Mouse (Mus musculus) midbrain, embryonic 14.5 days (tissue): ENCODE measurements at regions not wholly inside any gene's neighbourhood (a gene's known extent, or its start where the extent isn't known, plus 50 kb on each side); places are given as distances from the start of the nearest gene placed in this dataset.
"Not testable (repeated sequence)": the region's sequence is repeated elsewhere in the genome, so short reads cannot be mapped to it uniquely, and the experiment has no call there.

Experiments
- ATAC-seq: fragments of 200-750 bp; cut with Nextera tagmentation; 2 replicates; pipeline ENCODE4 v1.8.0; 2017; ENCODE audit warnings: moderate number of reproducible peaks, moderate library complexity; ENCODE audit not compliant: low FRiP score, low TSS enrichment
- DNase-seq: peaks from one replicate; pipeline ENCODE4 v3.0.0-alpha.2; 2015
- H3K27ac ChIP-seq: fragments of 300-500 bp; sonication (generic); replicated peaks from 2 replicates; pipeline ENCODE4 v1.5.1; 2014; ENCODE audit warnings: mild to moderate bottlenecking, low read depth, low read length, moderate library complexity
- H3K27me3 ChIP-seq: fragments of 300-500 bp; sonication (generic); 2 replicates; pipeline ENCODE4 v1.6.1; 2014; ENCODE audit warnings: low read length, control low read depth, mixed read lengths; ENCODE audit not compliant: control insufficient read depth, insufficient read depth
- H3K36me3 ChIP-seq: fragments of 300-500 bp; sonication (generic); 2 replicates; pipeline ENCODE4 v1.6.1; 2014; ENCODE audit warnings: low read length, control low read depth; ENCODE audit not compliant: control insufficient read depth, insufficient read depth
- H3K4me1 ChIP-seq: fragments of 300-500 bp; sonication (generic); 2 replicates; pipeline ENCODE4 v1.6.1; 2014; ENCODE audit warnings: mild to moderate bottlenecking, antibody characterized with exemption, low read length, control low read depth; ENCODE audit not compliant: control insufficient read depth, insufficient read depth
- H3K4me2 ChIP-seq: fragments of 300-500 bp; sonication (generic); 2 replicates; pipeline ENCODE4 v1.6.1; 2014; ENCODE audit warnings: mild to moderate bottlenecking, low read length, moderate library complexity
- H3K4me3 ChIP-seq: fragments of 300-500 bp; sonication (generic); replicated peaks from 2 replicates; pipeline ENCODE4 v1.5.1; 2014; ENCODE audit warnings: low read depth, low read length
- H3K9ac ChIP-seq: fragments of 300-500 bp; sonication (generic); replicated peaks from 2 replicates; pipeline ENCODE4 v1.6.1; 2014; ENCODE audit warnings: mild to moderate bottlenecking, low read length, moderate library complexity
- H3K9me3 ChIP-seq: fragments of 300-500 bp; sonication (generic); 2 replicates; pipeline ENCODE4 v1.6.1; 2016; ENCODE audit warnings: low read length, control low read depth, mixed read lengths; ENCODE audit not compliant: control insufficient read depth
- WGBS: fragments of 180-500 bp; shearing (Covaris S2); extraction: QIAGEN DNeasy Blood & Tissue Kit; methylation state at CpG from one replicate; pipeline ENCODE4 v1.1.7; 2014; 5-methylcytosine and 5-hydroxymethylcytosine counted together

DNA sequence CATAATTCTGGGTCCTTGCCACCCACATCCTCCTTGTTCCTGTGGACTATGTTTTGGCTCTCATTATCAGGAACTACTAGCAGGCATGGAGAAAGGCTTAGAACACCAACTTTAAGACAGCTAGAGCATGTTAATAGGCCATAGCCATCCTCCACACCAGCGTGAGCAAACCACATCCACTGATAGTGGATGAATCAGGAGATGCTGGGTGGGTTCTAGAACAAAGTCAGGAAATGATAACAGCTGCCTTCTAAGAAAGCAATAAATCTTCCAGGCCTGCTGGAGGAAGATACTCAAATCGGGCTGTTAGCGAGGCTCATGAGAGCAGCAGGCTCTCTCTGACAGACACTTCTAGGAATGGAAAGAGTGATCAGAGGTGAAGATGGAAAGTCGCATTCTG lies 60.9 kb upstream of the Slc44a3 start:
- WGBS: 88% methylated on average over 4 of the region's 4 CpGs
- H3K4me3 ChIP-seq: no peak overlapping the region
- H3K27ac ChIP-seq: no peak overlapping the region
- no peak overlapping the region for H3K9ac ChIP-seq
- H3K4me2 ChIP-seq: no peak overlapping the region
- ATAC-seq: no peak
- H3K27me3 ChIP-seq: no peaks in the 10 kb centered on the region
- no peaks in the 10 kb centered on the region for H3K4me1 ChIP-seq
- no peaks in the 10 kb centered on the region for H3K9me3 ChIP-seq
- no peak for DNase-seq
- H3K36me3 ChIP-seq: no peaks in the 10 kb centered on the region

DNA sequence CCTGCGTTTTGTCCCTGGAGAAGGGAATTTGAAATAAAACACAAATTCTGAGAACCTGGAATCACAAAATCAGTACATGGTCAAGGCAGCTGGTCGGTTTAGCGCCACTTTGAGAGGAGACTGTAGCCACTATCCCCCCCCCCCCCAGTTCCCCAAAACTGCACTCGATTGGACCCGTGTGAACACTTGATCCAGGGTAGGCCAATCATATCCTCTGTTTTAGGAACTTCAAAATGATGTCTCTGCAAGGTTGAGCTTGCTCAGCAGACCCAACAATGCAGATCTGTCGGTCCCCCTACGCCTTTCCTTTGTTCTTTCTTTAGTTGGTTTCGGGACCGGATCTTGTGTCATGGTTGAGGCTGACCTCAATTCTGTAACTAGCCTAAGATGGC lies 57.3 kb upstream of the Slc44a3 start:
- no peaks in the 10 kb centered on the region for H3K27me3 ChIP-seq
- no peak overlapping the region for H3K27ac ChIP-seq
- no peaks in the 10 kb centered on the region for H3K9me3 ChIP-seq
- H3K4me1 ChIP-seq: no peaks in the 10 kb centered on the region
- no peaks in the 10 kb centered on the region for H3K36me3 ChIP-seq
- no peak overlapping the region for H3K9ac ChIP-seq
- ATAC-seq (no peak), DNase-seq (no peak)
- WGBS: 91% methylated on average over 9 of the region's 9 CpGs
- H3K4me3 ChIP-seq: no peak overlapping the region
- no peak overlapping the region for H3K4me2 ChIP-seq

DNA sequence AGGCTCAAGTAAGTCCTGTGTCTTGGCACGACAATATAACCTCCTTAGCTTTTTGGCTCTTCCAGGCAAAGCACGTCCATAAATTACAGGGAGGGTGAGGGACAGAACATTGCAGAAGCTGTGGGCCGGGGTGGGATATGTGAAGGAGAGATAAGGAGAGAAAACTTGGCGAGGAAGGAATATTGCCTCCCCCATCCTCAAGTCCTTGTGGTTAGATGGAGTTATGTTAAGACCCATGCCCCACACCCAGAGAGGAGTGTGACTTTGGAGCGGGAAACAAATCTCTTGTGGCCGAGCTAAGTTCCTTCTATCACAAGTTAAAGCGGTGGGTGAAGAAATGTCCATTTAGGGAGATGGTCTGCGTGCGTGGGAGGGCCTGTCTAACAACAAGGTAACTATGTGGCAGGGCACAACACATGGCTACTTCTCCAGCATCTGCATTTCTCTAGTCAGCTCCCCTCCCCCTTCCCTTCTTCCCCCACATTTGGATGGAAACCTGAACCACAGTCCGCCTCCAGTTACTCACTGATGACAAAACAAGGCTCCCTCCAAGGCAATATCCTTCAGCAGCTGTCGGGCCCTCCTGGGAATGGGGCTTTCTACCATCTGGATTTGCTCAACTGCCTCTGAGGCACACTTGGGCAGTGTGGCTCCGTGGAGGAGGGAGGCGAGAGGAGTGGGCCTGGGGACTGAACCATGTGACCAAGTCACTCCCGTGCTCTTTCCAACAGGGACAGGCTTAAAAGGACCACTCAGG lies 56.7 kb upstream of the Slc44a3 start:
- Histone ChIP-seq H3K9me3 (no peaks in the 10 kb centered on the region), H3K27ac (no peak overlapping the region), H3K4me3 (no peak overlapping the region), H3K4me2 (no peak overlapping the region), H3K36me3 (no peaks in the 10 kb centered on the region), H3K27me3 (no peaks in the 10 kb centered on the region), H3K4me1 (no peaks in the 10 kb centered on the region), H3K9ac (no peak overlapping the region)
- ATAC-seq (no peak), DNase-seq (peak; percentile 18)
- WGBS: 77% methylated on average over 14 of the region's 14 CpGs

DNA sequence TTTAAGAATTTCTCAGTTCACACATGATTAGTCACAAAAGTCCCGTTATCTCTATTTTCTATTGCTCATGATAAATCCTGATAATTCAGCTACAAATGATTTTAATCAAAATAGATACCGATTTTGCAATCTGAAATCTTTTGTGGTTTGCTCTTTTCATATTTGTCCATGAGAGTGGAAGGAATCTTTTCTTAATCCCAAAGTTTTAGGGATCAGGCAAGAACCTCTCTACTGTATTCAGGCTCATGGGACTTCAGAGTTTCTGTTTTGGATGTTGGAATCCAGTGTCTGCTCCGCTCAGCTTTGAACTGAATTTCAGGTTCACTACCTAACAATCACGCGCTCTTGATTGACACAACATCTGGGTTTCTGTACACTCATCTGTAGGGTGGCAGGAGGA lies 53.1 kb upstream of the Slc44a3 start:
- no peaks in the 10 kb centered on the region for H3K27me3 ChIP-seq
- no peak overlapping the region for H3K27ac ChIP-seq
- no peaks in the 10 kb centered on the region for H3K9me3 ChIP-seq
- no peaks in the 10 kb centered on the region for H3K36me3 ChIP-seq
- H3K4me2 ChIP-seq: no peak overlapping the region
- no peak overlapping the region for H3K4me3 ChIP-seq
- DNase-seq (no peak), ATAC-seq (no peak)
- WGBS: 93% methylated on average over 5 of the region's 5 CpGs
- no peaks in the 10 kb centered on the region for H3K4me1 ChIP-seq
- no peak overlapping the region for H3K9ac ChIP-seq

DNA sequence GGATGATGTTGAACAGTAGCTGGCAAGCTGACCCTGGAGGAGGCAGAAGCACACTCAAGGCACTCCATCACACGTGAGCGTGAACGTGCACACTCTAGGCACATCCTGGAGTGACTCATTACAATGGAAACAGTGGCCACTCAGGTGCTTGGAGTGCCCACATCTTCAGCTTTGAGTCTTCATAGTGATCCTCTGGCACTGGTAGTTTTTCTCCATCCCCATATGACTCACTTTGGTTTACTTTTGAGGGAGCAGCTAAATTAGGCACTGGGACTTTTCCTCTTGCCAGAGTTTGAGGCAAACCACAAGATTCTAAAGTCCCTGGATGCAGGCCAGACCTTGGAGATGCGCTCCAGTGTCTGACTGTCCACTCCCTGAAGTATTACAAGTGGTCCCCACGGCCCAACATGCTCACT lies 52.5 kb upstream of the Slc44a3 start:
- no peaks in the 10 kb centered on the region for H3K27me3 ChIP-seq
- H3K4me1 ChIP-seq: no peaks in the 10 kb centered on the region
- no peak for ATAC-seq
- DNase-seq: no peak
- no peak overlapping the region for H3K27ac ChIP-seq
- 92% methylated on average over 5 of the region's 5 CpGs for WGBS
- no peaks in the 10 kb centered on the region for H3K36me3 ChIP-seq
- no peaks in the 10 kb centered on the region for H3K9me3 ChIP-seq
- H3K9ac ChIP-seq: no peak overlapping the region
- H3K4me2 ChIP-seq: no peak overlapping the region
- no peak overlapping the region for H3K4me3 ChIP-seq

DNA sequence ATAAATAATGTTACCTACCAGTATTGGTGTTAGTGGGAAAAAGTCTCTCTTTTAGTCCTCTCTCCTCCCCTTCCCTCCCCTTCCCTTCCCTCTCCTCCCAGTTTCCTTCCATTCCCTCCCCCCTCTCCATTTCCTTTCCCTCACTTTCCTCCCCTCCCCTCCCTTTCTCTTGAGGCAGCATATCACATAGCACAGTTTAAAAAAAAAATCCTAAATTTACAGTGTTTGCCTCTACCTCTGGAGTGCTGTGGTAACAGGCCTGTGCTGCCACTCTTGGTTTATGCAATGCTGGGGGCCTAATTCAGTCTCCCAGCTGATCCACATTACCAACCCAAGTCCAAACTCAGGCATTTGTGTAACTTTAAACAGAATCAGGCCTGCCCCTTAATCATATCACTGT lies 52.1 kb upstream of the Slc44a3 start:
- H3K27me3 ChIP-seq: no peaks in the 10 kb centered on the region
- H3K36me3 ChIP-seq: no peaks in the 10 kb centered on the region
- no peak overlapping the region for H3K4me2 ChIP-seq
- no peaks in the 10 kb centered on the region for H3K9me3 ChIP-seq
- ATAC-seq (no peak), DNase-seq (no peak)
- no peak overlapping the region for H3K27ac ChIP-seq
- no peaks in the 10 kb centered on the region for H3K4me1 ChIP-seq
- H3K4me3 ChIP-seq: no peak overlapping the region
- no peak overlapping the region for H3K9ac ChIP-seq

DNA sequence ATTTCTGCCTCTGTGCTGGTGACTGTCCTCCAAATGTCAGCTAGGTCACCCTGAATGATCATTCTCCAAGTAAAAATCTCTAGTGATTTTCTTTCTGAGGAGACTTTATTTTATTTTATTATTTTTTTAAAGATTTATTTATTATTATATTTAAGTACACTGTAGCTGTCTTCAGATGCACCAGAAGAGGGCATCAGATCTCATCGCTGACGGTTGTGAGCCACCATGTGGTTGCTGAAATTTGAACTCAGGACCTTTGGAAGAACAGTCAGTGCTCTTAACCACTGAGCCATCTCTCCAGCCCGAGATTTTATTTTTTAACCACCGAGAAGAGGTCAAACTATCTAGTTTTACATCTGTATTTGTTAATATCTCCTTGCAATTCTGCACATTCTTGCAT lies 50.5 kb upstream of the Slc44a3 start:
- H3K36me3 ChIP-seq, ATAC-seq, H3K9ac ChIP-seq, H3K27ac ChIP-seq, H3K4me1 ChIP-seq, H3K4me2 ChIP-seq, DNase-seq, H3K9me3 ChIP-seq, H3K27me3 ChIP-seq, H3K4me3 ChIP-seq: not testable (repeated sequence)
- WGBS: 87% methylated on average over 4 of the region's 4 CpGs
